Comparison of ENCODE assay signal across 10 mouse cellular contexts in genomic region chr5:64609378-64610087, GRCm38 (mm10).
DNase-seq lines count a peak whose midpoint lies in the region; ATAC-seq lines count a peak whose summit lies in the region.
"Had no signal": no experiment of that assay in that cellular context is flagged by ENCODE, and none has a peak within 500 bp of the region (broad histone marks: within the 10 kb centered on the region; RNA-seq: fewer than 3 reads in every experiment).

No protein-coding gene starts in this region.

- no peak overlapping the region for H3K9ac ChIP-seq in intestine, embryonic 14.5 days (ENCODE audit: low read length)
- no peak overlapping the region for H3K9ac ChIP-seq in intestine, embryonic 16.5 days (ENCODE audit: low read depth, low read length)
- H3K9ac ChIP-seq in liver, embryonic 16.5 days (ENCODE audit: low read depth, low read length): no peak overlapping the region

- no peak for ATAC-seq in intestine, embryonic 14.5 days (replicated peaks; ENCODE audit: low FRiP score, low TSS enrichment, low read depth)
- ATAC-seq in intestine, embryonic 16.5 days: no peak
- ATAC-seq in activated CD4-positive, CD25-positive, alpha-beta regulatory T cell, adult 4 months: peak; percentile 97
- peak; percentile 38 for ATAC-seq in liver, embryonic 16.5 days (ENCODE audit: low read depth)

- no peaks in the 10 kb centered on the region for H3K9me3 ChIP-seq in intestine, embryonic 14.5 days (ENCODE audit: control insufficient read depth, low read length)
- H3K9me3 ChIP-seq in intestine, embryonic 16.5 days (ENCODE audit: control insufficient read depth, low read length): no peaks in the 10 kb centered on the region
- no peaks in the 10 kb centered on the region for H3K9me3 ChIP-seq in liver, embryonic 16.5 days (replicated peaks; ENCODE audit: control insufficient read depth, low read length)
- H3K9me3 ChIP-seq: limb, embryonic 13.5 days had no signal

- H3K4me2 ChIP-seq in intestine, embryonic 14.5 days (ENCODE audit: low read length): no peak overlapping the region
- H3K4me2 ChIP-seq in intestine, embryonic 16.5 days (ENCODE audit: low read depth, low read length): no peak overlapping the region
- no peak overlapping the region for H3K4me2 ChIP-seq in liver, embryonic 16.5 days (ENCODE audit: low read depth, low read length)
- H3K4me2 ChIP-seq: limb, embryonic 13.5 days had no signal

- peak overlapping the region; percentile 70; the same call in 1 of the 2 replicates for H3K27ac ChIP-seq in intestine, embryonic 14.5 days (ENCODE audit: low read depth)
- H3K27ac ChIP-seq in intestine, embryonic 16.5 days (ENCODE audit: low read length): no peak overlapping the region
- H3K27ac ChIP-seq in liver, embryonic 16.5 days (ENCODE audit: low read length): peak overlapping the region; percentile 18; the same call in 1 of the 2 replicates

- H3K4me1 ChIP-seq in intestine, embryonic 14.5 days (replicated peaks; ENCODE audit: control insufficient read depth, insufficient read depth, low read length): peaks cover 13% of the 10 kb centered on the region
- peaks cover 11% of the 10 kb centered on the region for H3K4me1 ChIP-seq in intestine, embryonic 16.5 days (ENCODE audit: control insufficient read depth, insufficient read depth, low read length)
- peaks cover 19% of the 10 kb centered on the region for H3K4me1 ChIP-seq in liver, embryonic 16.5 days (ENCODE audit: control insufficient read depth, low read depth, low read length)

- DNase-seq in intestine, embryonic 14.5 days (ENCODE audit: low spot score): no peak
- peak; percentile 49 for DNase-seq in CD4-positive helper T cell, adult 2 months (ENCODE audit: low read depth, low spot score)
- DNase-seq in urinary bladder, postnatal 25 days (ENCODE audit: low spot score): no peak
- DNase-seq in testis, postnatal 14 days (ENCODE audit: low spot score): no peak
- no peak for DNase-seq in frontal cortex, postnatal 10 days (ENCODE audit: low spot score in 2 of 2)
- DNase-seq: kidney, postnatal 14 days had no signal

- no peak overlapping the region for H3K4me3 ChIP-seq in intestine, embryonic 14.5 days (ENCODE audit: low read depth, low read length)
- no peak overlapping the region for H3K4me3 ChIP-seq in intestine, embryonic 16.5 days (ENCODE audit: low read length)
- no peak overlapping the region for H3K4me3 ChIP-seq in liver, embryonic 16.5 days (ENCODE audit: low read depth, low read length)
- H3K4me3 ChIP-seq: limb, embryonic 13.5 days had no signal

- H3K36me3 ChIP-seq in intestine, embryonic 14.5 days (ENCODE audit: control insufficient read depth, insufficient read depth, low read length): no peaks in the 10 kb centered on the region
- H3K36me3 ChIP-seq in intestine, embryonic 16.5 days (ENCODE audit: control insufficient read depth, insufficient read depth, low read length): no peaks in the 10 kb centered on the region
- H3K36me3 ChIP-seq in liver, embryonic 16.5 days (ENCODE audit: control insufficient read depth, insufficient read depth): no peaks in the 10 kb centered on the region
- H3K36me3 ChIP-seq: limb, embryonic 13.5 days had no signal

- no peaks in the 10 kb centered on the region for H3K27me3 ChIP-seq in intestine, embryonic 14.5 days (replicated peaks; ENCODE audit: control insufficient read depth, insufficient read depth, low read length)
- no peaks in the 10 kb centered on the region for H3K27me3 ChIP-seq in intestine, embryonic 16.5 days (replicated peaks; ENCODE audit: control insufficient read depth, insufficient read depth, low read length)
- H3K27me3 ChIP-seq in liver, embryonic 16.5 days (ENCODE audit: control insufficient read depth, insufficient read depth, low read depth, low read length): no peaks in the 10 kb centered on the region
- H3K27me3 ChIP-seq: limb, embryonic 13.5 days had no signal

- WGBS in intestine, embryonic 14.5 days: 84% methylated on average over 3 of the region's 3 CpGs
- 75% methylated on average over 3 of the region's 3 CpGs for WGBS in intestine, embryonic 16.5 days
- WGBS in liver, embryonic 16.5 days (ENCODE audit: insufficient replicate concordance): 29% methylated on average over 3 of the region's 3 CpGs

Comparison
In these comparisons a context has a peak if more than half of its experiments do, and no peak if none do; other contexts are left out.
1. ATAC-seq: peak in activated CD4-positive, CD25-positive, alpha-beta regulatory T cell, adult 4 months (single experiment) and liver, embryonic 16.5 days (single experiment); none in intestine, embryonic 14.5 days (single experiment) and intestine, embryonic 16.5 days (single experiment).